11 mouse cellular contexts compared by ENCODE assay signal in genomic region chr5:107847349-107847748, GRCm38 (mm10). TPM values are rescaled to one million over a fixed set of nuclear protein-coding genes. Genes with fewer than 3 reads are reported as not detected.
DNase-seq lines count a peak whose midpoint lies in the region; ATAC-seq lines count a peak whose summit lies in the region.
"Had no signal": no experiment of that assay in that cellular context is flagged by ENCODE, and none has a peak within 500 bp of the region (broad histone marks: within the 10 kb centered on the region; RNA-seq: fewer than 3 reads in every experiment).

No protein-coding gene starts in this region.

- peaks cover 4% of the 10 kb centered on the region for H3K36me3 ChIP-seq in heart, embryonic 12.5 days
- H3K36me3 ChIP-seq in hindbrain, embryonic 12.5 days: no peaks in the 10 kb centered on the region
- H3K36me3 ChIP-seq: neural tube, embryonic 12.5 days had no signal

- H3K4me2 ChIP-seq in heart, embryonic 12.5 days: no peak overlapping the region
- no peak overlapping the region for H3K4me2 ChIP-seq in hindbrain, embryonic 12.5 days (replicated peaks)
- H3K4me2 ChIP-seq: liver, embryonic 15.5 days; neural tube, embryonic 12.5 days had no signal

- ATAC-seq in heart, embryonic 12.5 days (ENCODE audit: insufficient number of reproducible peaks, low FRiP score): no peak
- ATAC-seq in hindbrain, embryonic 12.5 days (ENCODE audit: low FRiP score): no peak
- ATAC-seq: intestine, embryonic 16.5 days had no signal

- no peak overlapping the region for H3K4me3 ChIP-seq in heart, embryonic 12.5 days
- H3K4me3 ChIP-seq in hindbrain, embryonic 12.5 days: no peak overlapping the region
- H3K4me3 ChIP-seq: liver, embryonic 15.5 days; neural tube, embryonic 12.5 days had no signal

- H3K4me1 ChIP-seq in heart, embryonic 12.5 days (replicated peaks): peaks cover 25% of the 10 kb centered on the region
- no peaks in the 10 kb centered on the region for H3K4me1 ChIP-seq in hindbrain, embryonic 12.5 days
- H3K4me1 ChIP-seq: neural tube, embryonic 12.5 days had no signal

- DNase-seq in heart, adult 11 months: peak; percentile 95
- DNase-seq in ovary, postnatal 36 days (ENCODE audit: low spot score): peak; percentile 58
- no peak for DNase-seq in ovary, postnatal 10 days (ENCODE audit: low spot score)
- DNase-seq in cerebellum, postnatal 25 days: peak; percentile 62 to 84
- peak; percentile 14 for DNase-seq in right cerebral cortex, postnatal 4 days
- no peak for DNase-seq in yolk sac, embryonic 10.5 days (ENCODE audit: low spot score)

- WGBS in heart, embryonic 12.5 days: 74% methylated on average over 5 of the region's 5 CpGs
- 88% methylated on average over 5 of the region's 5 CpGs for WGBS in hindbrain, embryonic 12.5 days

- H3K9ac ChIP-seq in heart, embryonic 12.5 days: no peak overlapping the region
- H3K9ac ChIP-seq in hindbrain, embryonic 12.5 days: no peak overlapping the region
- H3K9ac ChIP-seq: liver, embryonic 15.5 days; neural tube, embryonic 12.5 days had no signal

- H3K27me3 ChIP-seq in heart, embryonic 12.5 days (replicated peaks): no peaks in the 10 kb centered on the region
- H3K27me3 ChIP-seq in hindbrain, embryonic 12.5 days: no peaks in the 10 kb centered on the region
- H3K27me3 ChIP-seq: liver, embryonic 15.5 days; neural tube, embryonic 12.5 days had no signal

- peaks cover 3% of the 10 kb centered on the region; the same call in 1 of the 2 replicates for H3K9me3 ChIP-seq in heart, embryonic 12.5 days (replicated peaks)
- peaks cover 4% of the 10 kb centered on the region; the same call in 1 of the 2 replicates for H3K9me3 ChIP-seq in hindbrain, embryonic 12.5 days (replicated peaks)
- H3K9me3 ChIP-seq: liver, embryonic 15.5 days had no signal

- H3K27ac ChIP-seq in heart, embryonic 12.5 days (ENCODE audit: poor library complexity, severe bottlenecking): no peak overlapping the region
- H3K27ac ChIP-seq in hindbrain, embryonic 12.5 days: no peak overlapping the region
- H3K27ac ChIP-seq: liver, embryonic 15.5 days; neural tube, embryonic 12.5 days had no signal

RNA-seq across cellular contexts. Expression of gene Ube2d2b, which starts 17.4 kb away (rescaled TPM):
- 0.33 and 0.40 TPM in 2 replicates for polyA plus RNA-seq in heart, embryonic 12.5 days (2016; fragmentation: Nextera tagmentation; extraction: Ambion mirVana)
- 0.13 and 0.22 TPM in 2 replicates for polyA plus RNA-seq in hindbrain, embryonic 12.5 days (2016; fragmentation: Nextera tagmentation; extraction: Ambion mirVana)

RNA-seq across cellular contexts. Expression of gene Evi5, which starts 27.6 kb away (rescaled TPM):
- polyA plus RNA-seq in heart, embryonic 12.5 days (2016; fragmentation: Nextera tagmentation; extraction: Ambion mirVana): 55.3 and 57.5 TPM in 2 replicates
- polyA plus RNA-seq in hindbrain, embryonic 12.5 days (2016; fragmentation: Nextera tagmentation; extraction: Ambion mirVana): 62.3 and 63.6 TPM in 2 replicates

RNA-seq across cellular contexts. Expression of gene Rpl5, which starts 53.0 kb away (rescaled TPM):
- 52.3 and 52.7 TPM in 2 replicates for polyA plus RNA-seq in heart, embryonic 12.5 days (2016; fragmentation: Nextera tagmentation; extraction: Ambion mirVana)
- polyA plus RNA-seq in hindbrain, embryonic 12.5 days (2016; fragmentation: Nextera tagmentation; extraction: Ambion mirVana): 59.8 and 66.8 TPM in 2 replicates

Comparison
In these comparisons a context has a peak if more than half of its experiments do, and no peak if none do; other contexts are left out.
1. DNase-seq: peak in heart, adult 11 months (single experiment), ovary, postnatal 36 days (single experiment), cerebellum, postnatal 25 days (2 of 2) and right cerebral cortex, postnatal 4 days (single experiment); none in ovary, postnatal 10 days (single experiment) and yolk sac, embryonic 10.5 days (single experiment).